Mouse (Mus musculus) forebrain, embryonic 14.5 days (tissue): ENCODE results near the gene Sytl1. TPM values are rescaled to one million over a fixed set of nuclear protein-coding genes. Genes with fewer than 3 reads are reported as not detected.

ENCODE experiments used
- ATAC-seq: fragments of 200-750 bp; cut with Nextera tagmentation; 2 replicates; pipeline ENCODE4 v1.8.0; 2017; ENCODE audit warnings: mild to moderate bottlenecking, moderate library complexity
- DNase-seq: peaks from one replicate; pipeline ENCODE4 v3.0.0-alpha.2; 2015; ENCODE audit warnings: low spot score
- H3K27ac ChIP-seq: fragments of 300-500 bp; sonication (generic); 2 replicates; pipeline ENCODE4 v1.5.1; 2014; ENCODE audit warnings: low read depth, mild to moderate bottlenecking, control low read depth, low read length, moderate library complexity
- H3K27me3 ChIP-seq: fragments of 300-500 bp; sonication (generic); replicated peaks from 2 replicates; pipeline ENCODE4 v1.6.1; 2014; ENCODE audit warnings: low read length, control low read depth, mixed read lengths; ENCODE audit not compliant: control insufficient read depth, insufficient read depth
- H3K36me3 ChIP-seq: fragments of 300-500 bp; sonication (generic); 2 replicates; pipeline ENCODE4 v1.6.1; 2014; ENCODE audit warnings: low read length, control low read depth; ENCODE audit not compliant: control insufficient read depth, insufficient read depth
- H3K4me1 ChIP-seq: fragments of 300-500 bp; sonication (generic); 2 replicates; pipeline ENCODE4 v1.6.1; 2014; ENCODE audit warnings: antibody characterized with exemption, low read length, control low read depth; ENCODE audit not compliant: control insufficient read depth, insufficient read depth
- H3K4me2 ChIP-seq: fragments of 300-500 bp; sonication (generic); 2 replicates; pipeline ENCODE4 v1.6.1; 2014; ENCODE audit warnings: mild to moderate bottlenecking, control low read depth, low read length
- H3K4me3 ChIP-seq: fragments of 300-500 bp; sonication (generic); 2 replicates; pipeline ENCODE4 v1.5.1; 2014; ENCODE audit warnings: low read depth, low read length, control low read depth
- H3K9ac ChIP-seq: fragments of 300-500 bp; sonication (generic); 2 replicates; pipeline ENCODE4 v1.6.1; 2014; ENCODE audit warnings: mild to moderate bottlenecking, low read length, control low read depth, moderate library complexity
- H3K9me3 ChIP-seq: fragments of 300-500 bp; sonication (generic); replicated peaks from 2 replicates; pipeline ENCODE4 v1.6.1; 2016; ENCODE audit warnings: low read length, control low read depth, mixed read lengths; ENCODE audit not compliant: control insufficient read depth
- WGBS: fragments of 180-500 bp; shearing (Covaris S2); extraction: QIAGEN DNeasy Blood & Tissue Kit; methylation state at CpG from one replicate; pipeline ENCODE4 v1.1.7; 2014; 5-methylcytosine and 5-hydroxymethylcytosine counted together
- polyA plus RNA-seq: library from polyadenylated mRNA; unstranded; fragments of >200 nt; fragmentation: Nextera tagmentation; extraction: Ambion mirVana; gene quantifications from 2 replicates; pipeline ENCODE4 v1.2.1, GENCODE M21; 2014

The Sytl1 gene
- polyA plus RNA-seq, 1 experiment from 2014 or later: 0.32 TPM

GRCm38 (mm10) chr4:133235415-133235814 lies 27.5 kb downstream of the Sytl1 start:
- H3K4me3 ChIP-seq: no peak overlapping the region
- no peak overlapping the region for H3K9ac ChIP-seq
- peaks cover 10% of the 10 kb centered on the region for H3K27me3 ChIP-seq
- ATAC-seq (no peak), DNase-seq (no peak)
- H3K36me3 ChIP-seq: no peaks in the 10 kb centered on the region
- H3K4me2 ChIP-seq: no peak overlapping the region
- WGBS: 82% methylated on average over 5 of the region's 5 CpGs
- H3K9me3 ChIP-seq: no peaks in the 10 kb centered on the region
- no peaks in the 10 kb centered on the region for H3K4me1 ChIP-seq
- no peak overlapping the region for H3K27ac ChIP-seq

DNA sequence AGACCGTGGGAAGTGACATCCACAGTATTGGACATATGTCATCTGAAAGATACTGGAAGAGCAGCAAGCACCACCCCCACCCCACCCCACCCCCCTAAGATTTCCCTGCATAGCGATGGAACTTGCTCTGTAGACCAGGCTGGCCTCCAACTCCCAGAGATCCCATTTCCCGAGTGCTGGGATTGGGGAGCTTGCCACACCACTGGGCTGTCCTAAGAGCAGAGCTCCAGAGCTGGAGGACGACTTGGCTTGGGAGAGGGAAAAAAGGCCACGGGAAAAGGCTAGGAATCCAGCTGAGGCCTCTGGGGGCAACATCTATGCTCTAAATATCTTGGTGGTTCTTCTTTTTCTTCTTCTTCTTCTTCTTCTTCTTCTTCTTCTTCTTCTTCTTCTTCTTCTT lies 28.1 kb downstream of the Sytl1 start:
- 66% methylated on average over 5 of the region's 5 CpGs for WGBS

GRCm38 (mm10) chr4:133233285-133233976 lies 29.5 kb downstream of the Sytl1 start:
- H3K27me3 ChIP-seq: no peaks in the 10 kb centered on the region
- H3K4me2 ChIP-seq: no peak overlapping the region
- no peaks in the 10 kb centered on the region for H3K36me3 ChIP-seq
- DNase-seq: no peak
- no peaks in the 10 kb centered on the region for H3K4me1 ChIP-seq
- WGBS: 34% methylated on average over 10 of the region's 10 CpGs
- H3K9me3 ChIP-seq: no peaks in the 10 kb centered on the region
- H3K27ac ChIP-seq: no peak overlapping the region
- no peak overlapping the region for H3K4me3 ChIP-seq
- ATAC-seq: no peak
- H3K9ac ChIP-seq: no peak overlapping the region

More for the DNA sequence above, 28.1 kb downstream of the Sytl1 start:
- H3K27me3 ChIP-seq: peaks cover 8% of the 10 kb centered on the region; the same call in 1 of the 2 replicates
- no peak overlapping the region for H3K27ac ChIP-seq
- ATAC-seq (no peak), DNase-seq (no peak)
- H3K9ac ChIP-seq: no peak overlapping the region
- H3K4me1 ChIP-seq: no peaks in the 10 kb centered on the region
- H3K9me3 ChIP-seq: no peaks in the 10 kb centered on the region
- no peaks in the 10 kb centered on the region for H3K36me3 ChIP-seq
- H3K4me3 ChIP-seq: no peak overlapping the region
- no peak overlapping the region for H3K4me2 ChIP-seq

- no peaks in the 10 kb centered on the region for H3K27me3 ChIP-seq
- H3K4me1 ChIP-seq: no peaks in the 10 kb centered on the region
- no peak overlapping the region for H3K4me3 ChIP-seq
- WGBS: 67% methylated on average over 8 of the region's 8 CpGs
- H3K9ac ChIP-seq: no peak overlapping the region
- H3K4me2 ChIP-seq: no peak overlapping the region
- no peaks in the 10 kb centered on the region for H3K9me3 ChIP-seq
- ATAC-seq: no peak
- DNase-seq: no peak
- no peaks in the 10 kb centered on the region for H3K36me3 ChIP-seq
- no peak overlapping the region for H3K27ac ChIP-seq
Measured at GRCm38 (mm10) chr4:133229582-133229981, 33.3 kb downstream of the Sytl1 start.

GRCm38 (mm10) chr4:133227636-133228035 lies 35.3 kb downstream of the Sytl1 start:
- H3K9ac ChIP-seq: no peak overlapping the region
- DNase-seq (no peak), ATAC-seq (no peak)

GRCm38 (mm10) chr4:133226073-133226472 lies 36.8 kb downstream of the Sytl1 start:
- no peaks in the 10 kb centered on the region for H3K9me3 ChIP-seq
- DNase-seq (no peak), ATAC-seq (no peak)
- H3K4me2 ChIP-seq: no peak overlapping the region
- H3K27ac ChIP-seq: no peak overlapping the region
- no peak overlapping the region for H3K9ac ChIP-seq
- no peaks in the 10 kb centered on the region for H3K36me3 ChIP-seq
- H3K27me3 ChIP-seq: peaks cover 8% of the 10 kb centered on the region; the same call in 1 of the 2 replicates
- H3K4me1 ChIP-seq: no peaks in the 10 kb centered on the region
- 79% methylated on average over 10 of the region's 10 CpGs for WGBS
- no peak overlapping the region for H3K4me3 ChIP-seq

More at GRCm38 (mm10) chr4:133227636-133228035, 35.3 kb downstream of the Sytl1 start:
- no peaks in the 10 kb centered on the region for H3K4me1 ChIP-seq
- no peak overlapping the region for H3K4me3 ChIP-seq
- 79% methylated on average over 8 of the region's 8 CpGs for WGBS
- no peak overlapping the region for H3K27ac ChIP-seq
- no peak overlapping the region for H3K4me2 ChIP-seq
- no peaks in the 10 kb centered on the region for H3K9me3 ChIP-seq
- H3K36me3 ChIP-seq: no peaks in the 10 kb centered on the region
- H3K27me3 ChIP-seq: no peaks in the 10 kb centered on the region

DNA sequence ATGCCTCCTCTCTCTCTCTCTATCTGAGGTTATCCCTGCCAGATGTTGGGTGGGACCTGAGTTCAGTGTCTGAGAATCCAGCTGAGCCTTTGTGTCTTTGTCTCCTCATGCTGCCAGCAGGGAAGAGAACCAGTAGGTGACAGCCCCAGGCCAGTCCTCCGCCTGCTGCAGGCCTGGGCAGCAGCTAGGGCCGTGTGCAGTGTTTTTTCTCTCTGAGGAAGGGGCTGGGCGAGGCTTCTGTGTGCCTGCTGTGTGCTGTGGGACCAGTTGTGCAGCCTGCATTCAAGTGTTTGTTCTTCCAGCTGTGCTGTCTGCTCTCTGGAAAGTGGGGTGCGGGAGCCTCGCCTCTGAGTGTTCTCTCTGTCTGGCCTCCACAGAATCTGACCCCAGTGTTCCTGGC lies 39.0 kb downstream of the Sytl1 start:
- 38% methylated on average over 5 of the region's 5 CpGs for WGBS
- Histone ChIP-seq H3K36me3 (no peaks in the 10 kb centered on the region), H3K27me3 (peaks cover 17% of the 10 kb centered on the region), H3K4me2 (no peak overlapping the region), H3K4me3 (no peak overlapping the region), H3K9me3 (no peaks in the 10 kb centered on the region), H3K9ac (no peak overlapping the region), H3K4me1 (0 out of 2 replicates have a peak, but pooled peaks cover 4% of the 10 kb centered on the region), H3K27ac (no peak overlapping the region)
- ATAC-seq: no peak
- DNase-seq: no peak

DNA sequence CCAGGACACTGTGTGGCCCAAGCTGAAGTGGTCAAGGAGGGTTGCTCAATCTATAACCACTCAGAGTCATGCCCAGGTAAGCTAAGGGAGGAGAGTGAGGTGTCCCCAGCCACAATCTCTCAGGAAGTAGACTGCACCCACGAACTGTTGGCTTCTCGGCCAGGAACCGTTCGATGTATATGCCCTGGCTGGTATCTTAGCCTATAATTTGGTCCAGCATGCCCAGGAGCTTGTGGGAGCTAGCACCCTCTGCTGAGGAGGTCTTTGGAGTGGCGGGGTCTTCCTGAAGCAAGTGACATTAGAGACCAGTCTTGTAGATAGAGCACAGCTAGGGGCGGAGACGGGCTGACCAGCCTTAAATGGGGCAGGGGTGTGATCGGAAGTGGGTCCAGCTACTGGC lies 41.2 kb downstream of the Sytl1 start:
- Histone ChIP-seq H3K36me3 (no peaks in the 10 kb centered on the region), H3K9me3 (no peaks in the 10 kb centered on the region), H3K4me1 (0 out of 2 replicates have a peak, but pooled peaks cover 4% of the 10 kb centered on the region), H3K4me2 (no peak overlapping the region), H3K27me3 (peaks cover 17% of the 10 kb centered on the region), H3K27ac (no peak overlapping the region), H3K9ac (no peak overlapping the region), H3K4me3 (no peak overlapping the region)
- DNase-seq (no peak), ATAC-seq (no peak)
- 81% methylated on average over 8 of the region's 8 CpGs for WGBS

GRCm38 (mm10) chr4:133220656-133221055 lies 42.3 kb downstream of the Sytl1 start:
- H3K4me2 ChIP-seq: peak overlapping the region; percentile 46
- 2% methylated on average over 25 of the region's 25 CpGs for WGBS
- peaks cover 17% of the 10 kb centered on the region for H3K27me3 ChIP-seq
- DNase-seq: no peak
- H3K4me3 ChIP-seq: peak overlapping the region; percentile 13
- 0 out of 2 replicates have a peak, but pooled peaks cover 4% of the 10 kb centered on the region for H3K4me1 ChIP-seq
- no peaks in the 10 kb centered on the region for H3K36me3 ChIP-seq
- H3K9ac ChIP-seq: no peak overlapping the region
- no peaks in the 10 kb centered on the region for H3K9me3 ChIP-seq
- H3K27ac ChIP-seq: no peak overlapping the region
- ATAC-seq: no peak
